Mouse (Mus musculus) thymus, adult 2 months (tissue): ENCODE measurements at regions not wholly inside any gene's neighbourhood (a gene's known extent, or its start where the extent isn't known, plus 50 kb on each side); places are given as distances from the start of the nearest gene placed in this dataset.
"Not testable (repeated sequence)": the region's sequence is repeated elsewhere in the genome, so short reads cannot be mapped to it uniquely, and the experiment has no call there.

Experiments used
- DNase-seq: peaks from one replicate; pipeline ENCODE4 v3.0.0; 2021
- H3K27ac ChIP-seq: fragments of 200-500 bp; 2 replicates; pipeline ENCODE4 v1.5.1; 2012; ENCODE audit warnings: low read length, control low read depth; ENCODE audit not compliant: control insufficient read depth, insufficient read depth
- H3K27me3 ChIP-seq: fragments of 200-500 bp; 2 replicates; pipeline ENCODE4 v1.6.1; 2012; ENCODE audit warnings: mild to moderate bottlenecking, low read length, moderate library complexity, mixed read lengths; ENCODE audit not compliant: control insufficient read depth, insufficient read depth
- H3K36me3 ChIP-seq: fragments of 200-500 bp; 2 replicates; pipeline ENCODE4 v1.6.1; 2012; ENCODE audit warnings: mild to moderate bottlenecking, low read length, moderate library complexity; ENCODE audit not compliant: control insufficient read depth, insufficient read depth
- H3K4me1 ChIP-seq: fragments of 200-500 bp; replicated peaks from 2 replicates; pipeline ENCODE4 v1.6.1; 2012; ENCODE audit warnings: low read length; ENCODE audit not compliant: control insufficient read depth, insufficient read depth
- H3K4me3 ChIP-seq: fragments of 200-500 bp; 2 replicates; pipeline ENCODE4 v1.5.1; 2012; ENCODE audit warnings: mild to moderate bottlenecking, low read length, control low read depth, moderate library complexity; ENCODE audit not compliant: control insufficient read depth, insufficient read depth
- CTCF ChIP-seq: fragments of 200-500 bp; IDR thresholded peaks from 2 replicates; pipeline ENCODE4 v1.5.1; 2012; ENCODE audit warnings: mild to moderate bottlenecking, control low read depth, low read length, moderate library complexity, borderline replicate concordance; ENCODE audit not compliant: control insufficient read depth, poor library complexity, insufficient read depth; ENCODE audit errors: extremely low read depth
- POLR2A ChIP-seq: fragments of 200-500 bp; IDR thresholded peaks from 2 replicates; pipeline ENCODE4 v1.6.1; 2012; ENCODE audit warnings: mild to moderate bottlenecking, low read length, control low read depth, moderate library complexity; ENCODE audit not compliant: control insufficient read depth, poor library complexity, insufficient read depth; ENCODE audit errors: extremely low read depth
- WGBS: fragments of 180-500 bp; shearing (Covaris S2); methylation state at CpG from one replicate; pipeline ENCODE4 v1.1.7; 2018; 5-methylcytosine and 5-hydroxymethylcytosine counted together

DNA sequence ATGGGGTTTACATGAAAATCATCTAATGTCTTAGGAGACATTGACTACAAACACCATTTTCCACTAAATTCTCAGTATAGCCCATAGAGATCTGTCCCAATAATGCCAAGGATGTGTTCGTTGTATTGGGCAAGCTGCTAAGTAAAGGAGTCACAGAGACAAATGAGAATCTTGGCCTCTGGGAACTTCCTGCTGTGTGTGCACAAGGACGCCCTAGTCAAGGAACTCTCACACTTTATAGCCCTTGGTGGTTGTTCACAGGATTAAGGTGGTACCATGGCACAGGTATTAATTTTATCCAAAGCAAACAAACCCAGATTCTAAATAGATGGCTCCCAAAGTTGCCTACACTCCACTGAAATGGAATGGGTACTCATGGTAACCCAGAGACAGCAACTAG is 76.7 kb upstream of the Spon1 start:
- no peaks in the 10 kb centered on the region; the same call in 1 of the 2 replicates for H3K4me1 ChIP-seq
- H3K27ac ChIP-seq = no peak overlapping the region
- 72% methylated on average over 2 of the region's 2 CpGs for WGBS
- H3K4me3 ChIP-seq = no peak overlapping the region
- H3K27me3 ChIP-seq = no peaks in the 10 kb centered on the region
- TF ChIP-seq CTCF (no peak), POLR2A (no peak)
- H3K36me3 ChIP-seq = no peaks in the 10 kb centered on the region
- no peak for DNase-seq

- H3K36me3 ChIP-seq = no peaks in the 10 kb centered on the region
- no peak overlapping the region for H3K4me3 ChIP-seq
- no peaks in the 10 kb centered on the region; the same call in 1 of the 2 replicates for H3K4me1 ChIP-seq
- no peaks in the 10 kb centered on the region for H3K27me3 ChIP-seq
- no peak for TF ChIP-seq CTCF
- TF ChIP-seq POLR2A = no peak
- no peak for DNase-seq
- no peak overlapping the region for H3K27ac ChIP-seq
- WGBS = 72% methylated on average over 2 of the region's 2 CpGs
These were observed 74.0 kb upstream of the Spon1 start for GRCm38 (mm10) chr7:113691756-113692155.

DNA sequence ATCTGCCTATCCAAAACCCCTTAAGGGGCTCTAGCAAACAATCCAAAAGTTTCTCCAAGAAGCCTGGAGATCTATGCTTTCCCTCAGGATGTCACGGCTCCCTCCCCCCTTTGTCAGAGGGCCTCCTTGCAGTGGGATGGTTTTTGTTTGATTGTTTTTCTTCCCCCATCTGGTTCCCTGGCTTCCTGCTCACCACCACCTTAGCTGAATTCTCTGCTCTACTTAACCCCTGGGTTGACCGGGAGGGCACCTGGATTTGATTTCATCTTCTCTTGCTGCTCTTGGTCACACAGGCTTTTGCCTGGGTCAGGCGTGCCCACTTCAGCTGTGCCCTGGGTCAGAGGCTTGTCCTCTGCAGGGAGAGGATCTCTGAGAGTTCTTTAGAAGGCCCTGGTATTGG is 72.3 kb upstream of the Spon1 start:
- DNase-seq = no peak
- TF ChIP-seq CTCF (no peak), POLR2A (no peak)
- H3K27ac ChIP-seq = no peak overlapping the region
- H3K4me3 ChIP-seq = no peak overlapping the region
- WGBS = 79% methylated on average over 3 of the region's 3 CpGs
- no peaks in the 10 kb centered on the region for H3K36me3 ChIP-seq
- no peaks in the 10 kb centered on the region for H3K27me3 ChIP-seq
- H3K4me1 ChIP-seq = no peaks in the 10 kb centered on the region

DNA sequence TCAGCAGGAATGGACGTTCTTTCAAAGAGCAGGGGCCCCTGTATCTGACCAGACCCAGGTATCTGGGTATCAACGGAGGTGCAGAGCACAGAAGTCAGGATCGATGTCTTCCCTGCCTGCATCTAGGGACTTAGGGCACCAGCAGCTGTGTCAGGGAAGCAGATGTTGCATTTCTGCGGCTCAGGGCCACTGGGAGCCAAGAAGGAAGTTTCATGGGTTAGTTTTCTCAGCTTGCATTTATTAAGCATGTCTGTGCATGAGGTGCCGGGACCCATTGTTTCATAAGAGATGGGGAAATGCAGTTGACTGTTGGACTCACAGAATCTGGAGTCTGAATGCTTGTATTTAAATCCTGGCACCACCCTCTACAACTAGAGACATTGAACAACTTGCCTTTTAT is 71.3 kb upstream of the Spon1 start:
- 29% methylated on average over 5 of the region's 5 CpGs for WGBS
- TF ChIP-seq POLR2A = no peak
- no peak for TF ChIP-seq CTCF
- no peak for DNase-seq
- Histone ChIP-seq H3K27me3 (no peaks in the 10 kb centered on the region), H3K4me1 (no peaks in the 10 kb centered on the region), H3K27ac (no peak overlapping the region), H3K36me3 (no peaks in the 10 kb centered on the region), H3K4me3 (no peak overlapping the region)

GRCm38 (mm10) chr7:113705929-113706328 is 59.9 kb upstream of the Spon1 start:
- no peaks in the 10 kb centered on the region for H3K27me3 ChIP-seq
- H3K36me3 ChIP-seq = no peaks in the 10 kb centered on the region
- DNase-seq = peak; percentile 15
- no peak for TF ChIP-seq POLR2A
- no peak for TF ChIP-seq CTCF
- H3K27ac ChIP-seq = no peak overlapping the region
- H3K4me3 ChIP-seq = no peak overlapping the region
- no peaks in the 10 kb centered on the region for H3K4me1 ChIP-seq

DNA sequence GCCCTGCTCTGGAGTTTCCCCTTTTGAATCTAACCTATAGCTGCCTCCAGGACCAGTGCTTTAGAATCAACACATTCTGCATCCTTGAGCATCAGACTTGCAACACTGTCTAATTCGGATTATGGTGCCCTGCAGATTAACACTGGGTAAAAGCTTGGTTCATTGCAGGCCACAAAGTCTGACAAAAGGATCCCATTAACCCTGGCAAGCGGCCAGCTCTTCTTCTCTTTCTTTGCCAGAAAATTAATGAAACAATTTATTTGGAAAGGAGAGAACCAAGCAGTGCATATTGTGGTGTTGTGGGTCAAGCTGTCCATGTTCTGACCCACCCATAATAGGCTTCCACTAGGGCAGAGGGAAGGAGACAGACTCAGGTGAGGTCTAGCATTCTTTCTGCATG is 58.2 kb upstream of the Spon1 start:
- H3K4me1 ChIP-seq = no peaks in the 10 kb centered on the region
- TF ChIP-seq POLR2A (no peak), CTCF (no peak)
- no peak for DNase-seq
- no peaks in the 10 kb centered on the region for H3K27me3 ChIP-seq
- 85% methylated on average over 2 of the region's 2 CpGs for WGBS
- no peaks in the 10 kb centered on the region for H3K36me3 ChIP-seq
- no peak overlapping the region for H3K4me3 ChIP-seq
- no peak overlapping the region for H3K27ac ChIP-seq

DNA sequence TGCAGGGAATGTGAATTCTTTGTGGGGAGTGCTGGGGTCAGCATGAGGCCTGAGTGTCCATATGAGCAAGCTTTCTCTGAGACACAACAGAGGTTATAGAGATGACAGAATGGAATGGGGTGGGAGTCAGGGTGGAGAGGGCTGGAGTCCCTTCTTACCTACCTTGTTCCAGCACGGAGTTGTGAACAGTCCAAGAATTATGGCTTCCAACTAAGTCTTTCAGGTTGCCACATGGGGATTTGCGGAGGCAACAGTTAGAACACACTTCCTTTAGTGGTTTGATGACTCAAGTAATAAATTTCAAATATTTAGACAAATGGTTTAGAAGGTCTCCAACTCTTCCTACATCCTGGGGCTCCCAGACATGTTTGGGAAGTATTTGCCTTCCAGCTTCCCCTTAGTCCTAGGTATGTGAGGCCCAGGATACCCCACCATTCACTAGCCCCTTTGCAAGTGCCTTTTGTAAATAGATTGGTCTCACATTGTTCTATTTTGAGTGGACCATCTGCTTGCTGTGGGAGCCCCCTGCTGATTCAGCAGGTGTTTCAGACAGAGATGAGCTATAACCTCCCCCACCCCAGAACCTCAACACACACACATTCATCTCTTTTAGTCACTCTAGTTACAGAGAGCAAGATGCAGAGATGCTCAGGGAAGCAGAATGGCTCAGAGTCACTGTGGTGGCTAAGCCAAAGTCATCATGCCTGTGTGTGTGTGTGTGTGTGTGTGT is 55.1 kb upstream of the Spon1 start:
- TF ChIP-seq CTCF (no peak), POLR2A (no peak)
- 28% methylated on average over 2 of the region's 2 CpGs for WGBS
- Histone ChIP-seq H3K4me1 (no peaks in the 10 kb centered on the region), H3K36me3 (no peaks in the 10 kb centered on the region), H3K27ac (no peak overlapping the region), H3K4me3 (no peak overlapping the region), H3K27me3 (no peaks in the 10 kb centered on the region)
- no peak for DNase-seq

- WGBS = 60% methylated on average over 3 of the region's 3 CpGs
- not testable (repeated sequence) for H3K4me1 ChIP-seq, H3K27me3 ChIP-seq, DNase-seq, H3K36me3 ChIP-seq, H3K4me3 ChIP-seq, H3K27ac ChIP-seq
These were observed 54.4 kb upstream of the Spon1 start for GRCm38 (mm10) chr7:113711356-113711755.
